Mouse (Mus musculus): Measurements from ENCODE around the gene Eif2a. TPM values are rescaled to one million over a fixed set of nuclear protein-coding genes. Genes with fewer than 3 reads are reported as not detected.

The Eif2a gene
- polyA plus RNA-seq (2015; fragmentation: Nextera tagmentation; extraction: Ambion mirVana) = 54.9 and 58.1 TPM in 2 replicates

GRCm38 (mm10) chr3:58525652-58526407 lies at the start of gene Eif2a, which contains the start of gene Serp1:
Eif2a (plus strand) TSS chr3:58525821.
Serp1 (minus strand) TSS chr3:58525892.
- peak within 1 kb of the TSS; percentile 94 for H3K27ac ChIP-seq
- H3K9me3 ChIP-seq = no peaks in the 10 kb centered on the region
- ATAC-seq (ENCODE audit: low FRiP score, low read depth) = peak; percentile 98
- H3K4me2 ChIP-seq (replicated peaks) = peak within 1 kb of the TSS; percentile 73
- peaks cover 19% of the 10 kb centered on the region for H3K4me1 ChIP-seq
- peak within 1 kb of the TSS; percentile 96 for H3K4me3 ChIP-seq
- no peaks in the 10 kb centered on the region for H3K27me3 ChIP-seq
- H3K36me3 ChIP-seq = peaks cover 20% of the 10 kb centered on the region
- peak within 1 kb of the TSS; percentile 96 for H3K9ac ChIP-seq
- WGBS = under 1% methylated on average over 57 of the region's 57 CpGs

DNA sequence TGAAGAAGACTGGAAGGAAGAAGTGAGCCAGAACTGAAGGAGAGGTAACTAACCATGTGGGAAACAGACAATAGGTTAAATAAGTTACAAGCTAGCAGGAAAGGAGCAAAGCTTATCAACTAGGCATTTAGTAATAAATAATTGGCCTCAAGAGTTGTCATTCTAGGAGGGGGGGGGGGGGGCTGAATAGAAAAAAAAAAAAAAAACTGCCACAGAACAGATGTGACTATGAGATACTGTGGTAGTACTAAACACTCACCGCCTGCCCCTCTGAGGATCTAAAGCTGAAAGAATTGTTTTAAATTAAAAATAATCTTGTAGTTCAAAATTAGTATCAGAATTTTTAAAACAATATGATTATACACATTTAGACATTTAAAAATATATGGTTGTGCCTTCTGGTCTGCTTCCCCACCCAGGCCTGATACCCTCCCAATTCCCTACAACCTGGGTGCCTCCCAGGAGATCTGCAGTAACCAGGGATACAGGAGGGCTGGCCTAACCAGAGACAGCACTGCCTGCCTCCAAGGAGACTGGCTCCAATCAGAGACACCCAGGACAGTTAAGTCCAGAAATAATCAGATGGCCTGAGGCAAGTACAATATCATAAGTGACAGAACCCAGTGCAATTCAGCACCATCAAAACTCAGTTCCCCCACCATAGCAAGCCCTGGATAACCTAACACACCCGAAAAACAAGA lies 46.7 kb upstream of the Eif2a start:
- no peak overlapping the region for H3K27ac ChIP-seq
- no peak overlapping the region for H3K4me2 ChIP-seq (replicated peaks)
- no peaks in the 10 kb centered on the region for H3K9me3 ChIP-seq
- no peak overlapping the region for H3K9ac ChIP-seq
- 81% methylated on average over 2 of the region's 2 CpGs for WGBS
- no peaks in the 10 kb centered on the region for H3K27me3 ChIP-seq
- H3K36me3 ChIP-seq = no peaks in the 10 kb centered on the region
- H3K4me1 ChIP-seq = no peaks in the 10 kb centered on the region
- no peak overlapping the region for H3K4me3 ChIP-seq
- no peak for ATAC-seq (ENCODE audit: low FRiP score, low read depth)

- H3K4me1 ChIP-seq = no peaks in the 10 kb centered on the region
- H3K27me3 ChIP-seq = no peaks in the 10 kb centered on the region
- H3K9ac ChIP-seq = no peak overlapping the region
- WGBS = 69% methylated on average over 7 of the region's 7 CpGs
- H3K4me2 ChIP-seq (replicated peaks) = no peak overlapping the region
- H3K9me3 ChIP-seq = no peaks in the 10 kb centered on the region
- ATAC-seq (ENCODE audit: low FRiP score, low read depth) = no peak
- H3K27ac ChIP-seq = no peak overlapping the region
- H3K36me3 ChIP-seq = no peaks in the 10 kb centered on the region
- H3K4me3 ChIP-seq = no peak overlapping the region
These were observed 39.7 kb upstream of the Eif2a start for GRCm38 (mm10) chr3:58485883-58486282.

DNA sequence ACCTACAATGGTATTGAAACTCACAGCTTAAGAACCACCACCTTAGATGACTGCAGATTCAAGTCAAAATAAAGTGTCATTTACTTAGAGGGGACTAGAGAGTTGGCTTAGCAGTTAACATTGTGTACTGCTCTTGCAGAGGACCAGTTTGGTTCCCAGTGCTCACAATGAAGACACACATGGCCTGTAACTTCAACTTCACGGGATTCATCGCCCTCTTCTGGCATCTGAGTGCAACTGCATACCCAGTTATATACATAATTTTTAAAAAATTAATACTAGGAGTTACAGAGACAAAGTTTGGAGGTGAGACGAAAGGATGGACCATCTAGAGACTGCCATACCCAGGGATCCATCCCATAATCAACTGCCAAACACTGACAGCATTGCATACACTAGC lies 38.5 kb upstream of the Eif2a start:
- H3K4me1 ChIP-seq = no peaks in the 10 kb centered on the region
- no peaks in the 10 kb centered on the region for H3K9me3 ChIP-seq
- H3K4me2 ChIP-seq (replicated peaks) = no peak overlapping the region
- H3K36me3 ChIP-seq = no peaks in the 10 kb centered on the region
- H3K4me3 ChIP-seq = no peak overlapping the region
- no peak overlapping the region for H3K27ac ChIP-seq
- H3K27me3 ChIP-seq = no peaks in the 10 kb centered on the region
- ATAC-seq (ENCODE audit: low FRiP score, low read depth) = no peak
- 76% methylated on average over 3 of the region's 3 CpGs for WGBS
- H3K9ac ChIP-seq = no peak overlapping the region

GRCm38 (mm10) chr3:58487999-58488775 lies 37.4 kb upstream of the Eif2a start:
- no peak overlapping the region for H3K27ac ChIP-seq
- H3K36me3 ChIP-seq = no peaks in the 10 kb centered on the region
- 78% methylated on average over 7 of the region's 8 CpGs for WGBS
- no peak overlapping the region for H3K9ac ChIP-seq
- H3K4me1 ChIP-seq = no peaks in the 10 kb centered on the region
- no peak for ATAC-seq (ENCODE audit: low FRiP score, low read depth)
- no peaks in the 10 kb centered on the region for H3K9me3 ChIP-seq
- H3K4me3 ChIP-seq = no peak overlapping the region
- no peaks in the 10 kb centered on the region for H3K27me3 ChIP-seq
- H3K4me2 ChIP-seq (replicated peaks) = no peak overlapping the region

DNA sequence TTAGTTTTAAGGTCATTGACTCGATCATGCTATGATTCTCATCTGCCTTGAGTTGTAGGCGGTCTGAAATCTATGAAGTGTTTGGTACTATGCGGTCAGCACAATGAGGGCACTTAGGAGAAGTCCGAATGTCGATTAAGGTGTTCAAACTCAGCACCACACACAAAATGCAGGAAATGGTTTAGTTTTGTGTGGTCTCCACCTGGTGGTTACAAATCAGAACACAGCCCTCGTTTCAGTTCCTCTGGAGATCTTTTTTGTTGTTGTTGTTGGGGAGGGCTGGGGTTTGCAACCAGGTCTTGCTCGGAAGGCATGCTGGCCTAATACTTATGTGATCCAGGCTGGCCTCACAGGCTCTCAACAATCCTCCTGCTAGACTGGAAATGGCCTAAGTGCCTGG lies 34.8 kb upstream of the Eif2a start:
- Histone ChIP-seq H3K9ac (no peak overlapping the region), H3K4me3 (no peak overlapping the region), H3K27me3 (no peaks in the 10 kb centered on the region), H3K4me1 (no peaks in the 10 kb centered on the region), H3K9me3 (no peaks in the 10 kb centered on the region), H3K36me3 (no peaks in the 10 kb centered on the region), H3K27ac (no peak overlapping the region), H3K4me2 (replicated peaks) (no peak overlapping the region)
- ATAC-seq (ENCODE audit: low FRiP score, low read depth) = no peak
- WGBS = 73% methylated on average over 7 of the region's 7 CpGs

DNA sequence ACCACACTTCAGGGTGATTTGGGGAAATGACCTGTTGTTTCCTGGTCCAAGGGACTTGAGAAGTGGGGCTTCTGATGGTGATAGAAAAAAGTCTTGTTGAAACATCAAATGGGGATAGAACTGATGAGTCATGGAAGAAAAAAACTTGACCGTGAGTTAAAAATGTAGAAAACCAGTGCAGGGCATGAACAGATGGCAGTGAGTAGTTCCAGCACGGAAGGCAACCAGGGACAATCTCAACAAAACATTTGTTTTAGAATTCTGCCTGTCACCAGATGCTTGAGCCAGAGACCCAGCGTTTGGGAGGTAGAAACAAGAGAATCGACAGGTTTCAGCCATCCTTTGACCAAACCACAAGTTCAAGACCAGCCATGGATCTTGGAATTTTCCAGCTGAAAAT lies 32.0 kb upstream of the Eif2a start:
- Histone ChIP-seq H3K9me3 (no peaks in the 10 kb centered on the region), H3K27ac (no peak overlapping the region), H3K9ac (no peak overlapping the region), H3K27me3 (no peaks in the 10 kb centered on the region), H3K4me2 (replicated peaks) (no peak overlapping the region), H3K36me3 (no peaks in the 10 kb centered on the region), H3K4me3 (no peak overlapping the region), H3K4me1 (no peaks in the 10 kb centered on the region)
- WGBS = 78% methylated on average over 4 of the region's 4 CpGs
- no peak for ATAC-seq (ENCODE audit: low FRiP score, low read depth)

DNA sequence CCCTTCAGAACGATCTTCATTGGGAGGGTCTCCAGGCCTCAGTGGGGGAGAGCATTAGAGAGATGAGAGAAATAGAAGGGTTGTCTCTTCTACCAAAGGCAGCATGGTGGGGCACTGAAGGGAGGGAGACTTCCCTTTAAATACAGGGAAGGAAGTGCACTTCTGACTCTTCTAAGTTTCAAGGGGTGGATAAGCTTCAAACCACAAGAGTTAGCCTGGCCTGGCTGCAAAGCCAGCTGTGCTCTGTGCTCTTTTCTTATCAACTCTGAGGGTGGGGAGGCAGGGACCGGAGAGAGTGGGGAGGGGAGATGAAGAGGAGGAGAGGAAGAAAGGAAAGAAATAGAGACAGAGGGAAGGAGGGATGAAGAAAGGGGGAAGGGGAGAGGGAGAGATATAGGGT lies 23.7 kb upstream of the Eif2a start:
- 75% methylated on average over 2 of the region's 2 CpGs for WGBS
- H3K4me3 ChIP-seq = no peak overlapping the region
- no peaks in the 10 kb centered on the region for H3K27me3 ChIP-seq
- no peak overlapping the region for H3K4me2 ChIP-seq (replicated peaks)
- no peak overlapping the region for H3K9ac ChIP-seq
- no peak overlapping the region for H3K27ac ChIP-seq
- no peaks in the 10 kb centered on the region for H3K4me1 ChIP-seq
- no peaks in the 10 kb centered on the region for H3K36me3 ChIP-seq
- H3K9me3 ChIP-seq = no peaks in the 10 kb centered on the region; the same call in 1 of the 2 replicates
- ATAC-seq (ENCODE audit: low FRiP score, low read depth) = no peak

DNA sequence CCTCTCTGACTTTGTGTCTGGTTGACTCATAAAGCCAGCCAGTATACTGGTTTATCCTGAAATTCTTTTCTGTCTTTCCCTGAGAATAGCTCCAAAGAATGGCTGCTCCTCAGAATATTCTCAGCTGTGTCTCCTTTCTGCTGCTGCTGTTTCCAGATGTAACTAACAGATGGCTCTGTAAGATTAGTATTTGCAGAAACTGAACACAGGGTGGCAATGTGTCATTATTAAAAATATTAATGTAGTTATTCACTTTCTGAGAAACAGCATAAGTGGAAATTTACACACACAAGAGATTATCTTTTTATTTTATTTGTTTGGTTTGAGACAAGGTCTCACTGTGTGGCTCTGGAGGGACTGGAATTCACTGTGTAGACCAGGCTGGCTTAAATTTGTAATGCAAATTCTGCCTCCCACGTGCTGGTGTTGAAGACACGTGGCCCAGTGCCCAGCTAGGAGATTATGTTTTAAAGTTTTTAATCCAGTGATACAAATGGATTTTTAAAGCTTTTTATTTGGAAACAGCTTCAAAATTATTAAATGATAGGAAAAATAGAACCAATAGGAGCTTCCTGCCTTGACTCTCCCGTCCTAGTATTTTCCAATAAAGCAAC lies 21.8 kb upstream of the Eif2a start:
- H3K36me3 ChIP-seq = no peaks in the 10 kb centered on the region
- ATAC-seq (ENCODE audit: low FRiP score, low read depth) = no peak
- no peak overlapping the region for H3K4me2 ChIP-seq (replicated peaks)
- no peak overlapping the region for H3K4me3 ChIP-seq
- H3K4me1 ChIP-seq = no peaks in the 10 kb centered on the region
- 64% methylated on average over 3 of the region's 3 CpGs for WGBS
- H3K27ac ChIP-seq = no peak overlapping the region
- no peak overlapping the region for H3K9ac ChIP-seq
- no peaks in the 10 kb centered on the region; the same call in 1 of the 2 replicates for H3K9me3 ChIP-seq
- H3K27me3 ChIP-seq = no peaks in the 10 kb centered on the region

DNA sequence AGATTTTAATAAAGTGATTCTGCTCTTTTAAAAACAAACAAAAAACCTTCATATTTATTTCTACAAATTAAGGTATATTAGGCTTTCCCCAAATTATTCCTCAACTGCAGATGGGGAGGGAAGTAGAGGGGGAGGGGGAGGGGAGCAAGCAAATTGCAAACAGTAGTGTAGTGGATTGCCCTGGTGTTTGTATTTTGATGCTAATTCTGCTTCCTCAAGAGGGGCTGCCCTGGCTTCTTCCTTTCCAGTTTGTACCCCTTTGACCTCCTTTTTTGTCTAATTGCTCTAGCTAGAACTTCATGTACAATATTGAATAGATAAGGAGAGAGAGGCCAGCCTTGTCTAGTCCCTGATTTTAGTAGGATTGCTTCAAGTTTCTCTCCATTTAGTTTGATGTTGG lies 20.9 kb upstream of the Eif2a start:
- H3K4me2 ChIP-seq (replicated peaks) = no peak overlapping the region
- H3K4me3 ChIP-seq = no peak overlapping the region
- H3K4me1 ChIP-seq = no peaks in the 10 kb centered on the region
- ATAC-seq (ENCODE audit: low FRiP score, low read depth) = no peak
- H3K36me3 ChIP-seq = no peaks in the 10 kb centered on the region
- no peak overlapping the region for H3K27ac ChIP-seq
- H3K9me3 ChIP-seq = no peaks in the 10 kb centered on the region; the same call in 1 of the 2 replicates
- no peak overlapping the region for H3K9ac ChIP-seq
- no peaks in the 10 kb centered on the region for H3K27me3 ChIP-seq

DNA sequence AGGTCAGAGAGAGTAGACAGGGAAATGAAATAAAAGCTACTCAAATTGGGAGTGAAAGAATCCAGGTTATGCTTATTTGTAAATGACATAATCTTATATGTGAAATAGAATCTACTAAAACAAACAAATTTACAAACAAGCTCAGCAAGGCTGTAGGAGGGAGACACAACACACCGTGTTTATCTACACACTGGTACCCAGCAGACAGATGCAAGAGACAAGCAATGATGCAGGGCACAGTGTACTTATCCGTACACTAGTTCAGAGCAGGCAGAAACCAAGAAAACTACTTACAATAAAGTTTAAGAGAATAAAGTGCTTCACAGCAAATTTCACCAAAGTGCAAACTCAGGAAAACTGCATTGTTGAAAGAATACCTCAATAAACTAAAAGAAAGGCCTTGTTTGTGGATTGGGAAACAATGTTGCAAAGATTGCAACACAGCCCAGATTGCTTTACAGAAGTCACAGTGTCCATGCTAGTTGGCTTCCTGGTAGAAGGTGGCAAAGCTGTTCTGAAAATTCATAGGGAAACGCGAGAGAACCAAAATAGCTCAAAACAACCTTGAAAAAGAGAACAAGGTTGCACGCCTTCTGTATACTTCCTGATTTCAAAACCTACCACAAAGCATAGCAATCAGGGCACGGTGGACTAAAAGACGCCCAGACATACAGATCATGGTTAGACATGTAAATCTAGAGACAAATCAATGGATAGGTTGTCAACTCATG lies 17.4 kb upstream of the Eif2a start:
- no peaks in the 10 kb centered on the region for H3K4me1 ChIP-seq
- no peaks in the 10 kb centered on the region for H3K27me3 ChIP-seq
- no peaks in the 10 kb centered on the region for H3K36me3 ChIP-seq
- ATAC-seq (ENCODE audit: low FRiP score, low read depth) = no peak
- H3K4me3 ChIP-seq = no peak overlapping the region
- H3K4me2 ChIP-seq (replicated peaks) = no peak overlapping the region
- 90% methylated on average over 7 of the region's 7 CpGs for WGBS
- H3K27ac ChIP-seq = no peak overlapping the region
- no peaks in the 10 kb centered on the region; the same call in 1 of the 2 replicates for H3K9me3 ChIP-seq
- H3K9ac ChIP-seq = no peak overlapping the region

Data from limb, embryonic 13.5 days (tissue).